Mouse (Mus musculus) spleen, adult 2 months (tissue): ENCODE measurements around the gene Trim12c.
"Not testable (repeated sequence)": the region's sequence is repeated elsewhere in the genome, so short reads cannot be mapped to it uniquely, and the experiment has no call there.

Experiments
- CTCF ChIP-seq: fragments of 200-500 bp; IDR thresholded peaks from 2 replicates; pipeline ENCODE4 v1.5.1; 2011; ENCODE audit warnings: mild to moderate bottlenecking, inconsistent platforms; ENCODE audit not compliant: insufficient read depth, insufficient read length, insufficient replicate concordance; ENCODE audit errors: extremely low read depth
- POLR2A ChIP-seq: fragments of 200-500 bp; IDR thresholded peaks from 2 replicates; pipeline ENCODE4 v1.6.1; 2011; ENCODE audit warnings: low read depth, low read length, inconsistent platforms

- not testable (repeated sequence) for TF ChIP-seq CTCF, POLR2A
Measured at GRCm38 (mm10) chr7:104315369-104316080, 37.6 kb downstream of the Trim12c start, which contains the start of gene Trim12a.
